29 mouse cellular contexts compared by ENCODE assay signal in genomic region chr2:57982248-57982647, GRCm38 (mm10). TPM values are rescaled to one million over a fixed set of nuclear protein-coding genes. Genes with fewer than 3 reads are reported as not detected.
"Had no signal": no experiment of that assay in that cellular context is flagged by ENCODE, and none has a peak within 500 bp of the region (broad histone marks: within the 10 kb centered on the region; RNA-seq: fewer than 3 reads in every experiment).

No protein-coding gene starts in this region.

- DNase-seq: gastrocnemius, postnatal 14 days; gastrocnemius, postnatal 36 days; heart, adult 11 months; heart, adult 2 months; heart, postnatal 14 days; heart, postnatal 36 days; kidney, adult 11 months; kidney, adult 2 months; kidney, adult 9 months; kidney, postnatal 14 days; kidney, postnatal 36 days; layer of hippocampus, postnatal 36 days; left cerebral cortex, postnatal 4 days had no signal

- H3K4me3 ChIP-seq: heart, adult 2 months; heart, embryonic 13.5 days; heart, embryonic 15.5 days; hindbrain, embryonic 13.5 days; hindbrain, embryonic 15.5 days; kidney, embryonic 15.5 days; limb, embryonic 13.5 days; limb, embryonic 15.5 days; liver, embryonic 12.5 days had no signal

- ATAC-seq: hindbrain, postnatal 0 days; intestine, embryonic 16.5 days; liver, embryonic 12.5 days had no signal

- H3K9ac ChIP-seq: heart, embryonic 13.5 days; heart, embryonic 15.5 days; hindbrain, embryonic 13.5 days; hindbrain, embryonic 15.5 days; kidney, embryonic 15.5 days; limb, embryonic 13.5 days; limb, embryonic 15.5 days; liver, embryonic 12.5 days; liver, embryonic 14.5 days had no signal

- H3K27me3 ChIP-seq: heart, embryonic 13.5 days; heart, embryonic 15.5 days; hindbrain, embryonic 13.5 days; hindbrain, embryonic 15.5 days; kidney, embryonic 15.5 days; limb, embryonic 13.5 days; limb, embryonic 15.5 days; liver, embryonic 12.5 days had no signal

- H3K36me3 ChIP-seq: heart, embryonic 13.5 days; heart, embryonic 15.5 days; hindbrain, embryonic 13.5 days; hindbrain, embryonic 15.5 days; kidney, embryonic 15.5 days; limb, embryonic 13.5 days; limb, embryonic 15.5 days; liver, embryonic 12.5 days had no signal

- H3K9me3 ChIP-seq: heart, embryonic 13.5 days; heart, embryonic 15.5 days; hindbrain, embryonic 13.5 days; hindbrain, embryonic 15.5 days; kidney, embryonic 15.5 days; limb, embryonic 13.5 days; limb, embryonic 15.5 days; liver, embryonic 12.5 days had no signal

- H3K4me1 ChIP-seq: heart, embryonic 13.5 days; heart, embryonic 15.5 days; hindbrain, embryonic 13.5 days; hindbrain, embryonic 15.5 days; kidney, embryonic 15.5 days; limb, embryonic 13.5 days; limb, embryonic 15.5 days; liver, embryonic 12.5 days had no signal

- H3K4me2 ChIP-seq: heart, embryonic 11.5 days; heart, embryonic 13.5 days; heart, embryonic 15.5 days; hindbrain, embryonic 13.5 days; hindbrain, embryonic 15.5 days; kidney, embryonic 15.5 days; limb, embryonic 13.5 days; limb, embryonic 15.5 days; liver, embryonic 12.5 days had no signal

- H3K27ac ChIP-seq: heart, adult 2 months; heart, embryonic 13.5 days; heart, embryonic 15.5 days; hindbrain, embryonic 13.5 days; hindbrain, embryonic 15.5 days; hindbrain, postnatal 0 days; kidney, embryonic 15.5 days; kidney, postnatal 0 days; limb, embryonic 13.5 days; limb, embryonic 15.5 days; liver, embryonic 12.5 days; liver, embryonic 14.5 days had no signal

RNA-seq across cellular contexts. Expression of gene Galnt5, which starts 15.4 kb away (rescaled TPM):
- total RNA-seq: heart, adult 2 months; layer of hippocampus, postnatal 36 days; left cerebral cortex, adult 18-20 months; left cerebral cortex, postnatal 25 days; left cerebral cortex, postnatal 4 days; liver, adult 2 months had no signal
- polyA plus RNA-seq: hindbrain, embryonic 13.5 days; liver, adult 2 months had no signal
